Mouse (Mus musculus): ENCODE results near the gene Gm14851.
"Not testable (repeated sequence)": the region's sequence is repeated elsewhere in the genome, so short reads cannot be mapped to it uniquely, and the experiment has no call there.

The Gm14851 gene

DNA sequence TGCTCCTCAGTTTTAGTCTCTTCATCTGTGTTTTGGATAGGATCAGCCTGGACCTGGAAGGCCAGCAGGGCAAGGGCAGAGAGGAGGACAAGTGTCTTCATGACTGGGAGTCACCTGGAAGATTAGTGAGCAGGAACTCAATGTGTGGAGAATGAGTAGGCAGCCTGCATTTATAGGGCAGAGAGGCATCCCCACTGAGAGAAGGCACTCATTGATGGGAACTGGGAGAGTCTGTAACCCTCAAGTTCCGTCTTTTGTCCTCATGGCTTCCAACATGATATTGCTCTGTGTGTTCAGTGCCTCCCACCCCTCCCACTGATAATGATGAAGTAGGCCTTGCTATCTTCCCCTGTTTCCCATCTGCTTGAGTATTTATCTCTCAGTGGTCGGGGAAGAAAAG lies at the start of gene Gm14851:
Gene Gm14851 (minus strand): TSS at position 101 of the 400 bp plus-strand sequence.
- not testable (repeated sequence) for DNase-seq

DNA sequence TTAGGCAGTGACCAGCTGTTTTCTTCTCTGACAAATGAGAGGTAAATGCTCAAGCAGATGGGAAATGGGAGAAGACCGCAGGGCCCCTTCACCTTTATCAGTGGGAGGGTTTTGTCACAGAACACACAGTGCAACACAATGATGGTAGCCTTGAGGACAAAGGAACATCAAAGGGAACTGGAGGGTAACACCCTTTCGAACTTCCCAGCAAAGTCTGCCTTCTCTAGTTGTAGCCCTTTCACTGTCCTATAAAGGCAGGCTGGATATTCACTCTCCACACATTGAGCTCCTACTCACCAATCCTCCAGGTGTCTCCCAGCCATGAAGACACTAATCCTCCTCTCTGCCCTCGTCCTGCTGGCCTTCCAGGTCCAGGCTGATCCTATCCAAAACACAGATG lies 38.5 kb upstream of the Gm14851 start, which contains the start of gene Defa30:
Gene Defa30 (plus strand): TSS at position 301 of the 400 bp plus-strand sequence.
- not testable (repeated sequence) for DNase-seq

DNA sequence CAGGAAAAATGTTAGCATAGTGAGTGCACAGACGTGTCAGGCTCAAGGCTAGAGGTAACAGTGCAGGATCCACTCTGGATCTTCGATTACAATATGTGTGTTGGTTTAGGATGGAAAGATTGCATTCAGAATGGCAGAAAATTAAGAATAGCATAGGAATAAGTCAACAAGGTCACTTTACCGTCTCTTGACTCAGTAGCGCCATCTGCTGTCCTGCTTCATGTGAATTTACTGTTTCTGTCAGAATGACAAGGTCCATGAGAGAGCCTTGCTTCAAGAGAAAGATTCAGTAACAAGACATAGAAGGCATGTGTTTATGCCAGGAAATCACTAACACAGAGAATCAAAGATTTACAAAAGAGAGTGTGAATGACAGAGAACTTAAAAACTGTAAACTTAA lies 2.7 kb downstream of the Gm14851 start:
- no peak for DNase-seq

DNA sequence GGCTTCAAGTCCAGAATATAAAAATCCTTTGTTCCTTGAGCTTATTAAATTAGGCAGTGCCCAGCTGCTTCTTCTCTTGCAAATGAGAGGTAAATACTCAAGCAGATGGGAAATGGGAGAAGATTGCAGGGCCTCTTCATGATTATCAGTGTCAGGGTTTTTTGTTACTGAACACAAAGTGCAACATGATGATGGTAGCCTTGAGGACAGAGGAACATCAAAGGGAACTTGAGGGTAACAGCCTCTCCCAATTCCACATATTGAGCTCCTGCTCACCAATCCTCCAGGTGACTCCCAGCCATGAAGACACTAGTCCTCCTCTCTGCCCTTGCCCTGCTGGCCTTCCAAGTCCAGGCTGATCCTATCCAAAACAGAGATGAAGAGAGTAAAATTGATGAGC lies 11.7 kb downstream of the Gm14851 start, which contains the start of gene Defa25:
Gene Defa25 (plus strand): TSS at position 301 of the 400 bp plus-strand sequence.
- not testable (repeated sequence) for DNase-seq

DNA sequence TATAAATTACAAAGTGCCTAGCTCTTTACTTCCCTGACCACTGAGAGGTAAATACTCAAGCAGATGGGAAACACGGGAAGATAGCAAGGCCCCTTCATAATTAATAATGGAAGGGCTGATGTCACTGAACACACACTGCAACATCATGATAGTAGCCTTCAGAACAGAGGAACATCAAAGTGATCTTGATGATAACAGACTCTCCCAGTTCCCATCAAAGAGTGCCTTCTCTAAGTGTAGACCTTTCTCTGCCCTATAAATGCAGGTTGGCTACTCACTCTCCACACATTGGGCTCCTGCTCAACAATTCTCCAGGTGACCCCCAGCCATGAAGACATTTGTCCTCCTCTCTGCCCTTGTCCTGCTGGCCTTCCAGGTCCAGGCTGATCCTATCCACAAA lies 31.1 kb downstream of the Gm14851 start, which contains the start of gene Defa35:
Gene Defa35 (plus strand): TSS at position 301 of the 400 bp plus-strand sequence.
- DNase-seq: not testable (repeated sequence)

DNA sequence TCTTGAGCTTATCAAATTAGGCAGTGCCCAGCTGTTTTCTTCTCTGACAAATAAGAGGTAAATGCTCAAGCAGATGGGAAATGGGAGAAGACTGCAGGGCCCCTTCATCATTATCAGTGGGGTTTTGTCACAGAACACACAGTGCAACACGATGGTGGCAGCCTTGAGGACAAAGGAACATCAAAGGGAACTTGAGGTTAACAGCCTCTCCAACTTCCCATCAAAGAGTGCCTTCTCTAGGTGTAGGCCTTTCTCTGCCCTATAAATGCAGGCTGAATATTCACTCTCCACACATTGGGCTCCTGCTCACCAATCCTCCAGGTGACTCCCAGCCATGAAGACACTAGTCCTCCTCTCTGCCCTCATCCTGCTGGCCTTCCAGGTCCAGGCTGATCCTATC lies 41.1 kb downstream of the Gm14851 start, which contains the start of gene Defa23:
Gene Defa23 (plus strand): TSS at position 301 of the 400 bp plus-strand sequence.
- DNase-seq: not testable (repeated sequence)

Data from cerebellum, adult 11-12 months (tissue).